Mouse (Mus musculus): Measurements from ENCODE around the gene Esrp2. TPM values are rescaled to one million over a fixed set of nuclear protein-coding genes. Genes with fewer than 3 reads are reported as not detected.

The Esrp2 gene
- polyA plus RNA-seq, 1 experiment from 2014 or later: 1.3 TPM

GRCm38 (mm10) chr8:106140191-106140590, 3.4 kb upstream of the Esrp2 start:
- no peak for ATAC-seq (replicated peaks; ENCODE audit: insufficient number of reproducible peaks, low FRiP score, low TSS enrichment)
- no peak overlapping the region for H3K27ac ChIP-seq (ENCODE audit: low read depth, low read length)
- H3K36me3 ChIP-seq (ENCODE audit: control insufficient read depth, insufficient read depth, low read length): no peaks in the 10 kb centered on the region
- no peak overlapping the region for H3K9ac ChIP-seq (ENCODE audit: low read depth, low read length)
- peaks cover 19% of the 10 kb centered on the region for H3K27me3 ChIP-seq (ENCODE audit: control insufficient read depth, insufficient read depth, low read length)
- H3K4me1 ChIP-seq (ENCODE audit: control insufficient read depth, insufficient read depth, low read length): peaks cover 15% of the 10 kb centered on the region
- no peak overlapping the region for H3K4me2 ChIP-seq
- H3K9me3 ChIP-seq (replicated peaks; ENCODE audit: control insufficient read depth, low read length): no peaks in the 10 kb centered on the region
- 72% methylated on average over 5 of the region's 5 CpGs for WGBS (ENCODE audit: insufficient replicate concordance)
- no peak overlapping the region for H3K4me3 ChIP-seq (ENCODE audit: low read depth, low read length)

DNA sequence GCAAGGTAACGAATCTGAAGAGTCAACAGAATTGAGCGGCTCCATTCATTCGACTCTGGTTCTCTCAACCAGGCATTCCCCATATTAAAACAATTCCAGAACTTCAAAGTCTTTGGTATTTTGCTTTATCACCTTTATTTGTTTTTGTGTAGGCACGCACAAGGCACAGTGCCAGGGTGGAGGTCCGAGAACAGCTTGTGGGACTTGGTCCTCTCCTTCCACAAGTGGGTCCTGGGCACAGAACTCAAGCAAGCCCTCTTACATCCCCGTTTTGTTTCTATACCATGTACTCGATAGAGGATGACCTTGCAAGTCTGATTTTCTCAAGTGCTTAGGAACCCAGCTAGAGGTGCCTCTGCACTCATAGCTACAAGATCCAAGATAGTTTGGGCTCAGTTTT, 1.8 kb upstream of the Esrp2 start:
- peaks cover 35% of the 10 kb centered on the region for H3K27me3 ChIP-seq (ENCODE audit: control insufficient read depth, insufficient read depth, low read length)
- 13% methylated on average over 7 of the region's 7 CpGs for WGBS (ENCODE audit: insufficient replicate concordance)
- ATAC-seq (replicated peaks; ENCODE audit: insufficient number of reproducible peaks, low FRiP score, low TSS enrichment): no peak

GRCm38 (mm10) chr8:106137906-106138477, 1.2 kb upstream of the Esrp2 start:
- H3K9me3 ChIP-seq (replicated peaks; ENCODE audit: control insufficient read depth, low read length): no peaks in the 10 kb centered on the region
- ATAC-seq (replicated peaks; ENCODE audit: insufficient number of reproducible peaks, low FRiP score, low TSS enrichment): peak; percentile 42
- under 1% methylated on average over 24 of the region's 24 CpGs for WGBS (ENCODE audit: insufficient replicate concordance)

More for the DNA sequence above, 1.8 kb upstream of the Esrp2 start:
- Histone ChIP-seq H3K36me3 (ENCODE audit: control insufficient read depth, insufficient read depth, low read length) (no peaks in the 10 kb centered on the region), H3K27ac (ENCODE audit: low read depth, low read length) (no peak overlapping the region; the same call in 1 of the 2 replicates), H3K4me2 (peak overlapping the region; percentile 99), H3K4me3 (ENCODE audit: low read depth, low read length) (peak overlapping the region; percentile 53), H3K9ac (ENCODE audit: low read depth, low read length) (peak overlapping the region; percentile 54), H3K4me1 (ENCODE audit: control insufficient read depth, insufficient read depth, low read length) (peaks cover 15% of the 10 kb centered on the region), H3K9me3 (replicated peaks; ENCODE audit: control insufficient read depth, low read length) (no peaks in the 10 kb centered on the region)

GRCm38 (mm10) chr8:106137218-106137905, 588 bp upstream of the Esrp2 start:
- 4% methylated on average over 22 of the region's 22 CpGs for WGBS (ENCODE audit: insufficient replicate concordance)
- no peaks in the 10 kb centered on the region for H3K36me3 ChIP-seq (ENCODE audit: control insufficient read depth, insufficient read depth, low read length)
- H3K4me1 ChIP-seq (ENCODE audit: control insufficient read depth, insufficient read depth, low read length): peaks cover 15% of the 10 kb centered on the region
- 0 out of 2 replicates have a peak overlapping the region, but pooled peaks have one; percentile 35 for H3K27ac ChIP-seq (ENCODE audit: low read depth, low read length)
- H3K4me3 ChIP-seq (ENCODE audit: low read depth, low read length): peak overlapping the region; percentile 53
- peaks cover 39% of the 10 kb centered on the region for H3K27me3 ChIP-seq (ENCODE audit: control insufficient read depth, insufficient read depth, low read length)
- H3K9ac ChIP-seq (ENCODE audit: low read depth, low read length): peak overlapping the region; percentile 65
- ATAC-seq (replicated peaks; ENCODE audit: insufficient number of reproducible peaks, low FRiP score, low TSS enrichment): no peak
- no peaks in the 10 kb centered on the region for H3K9me3 ChIP-seq (replicated peaks; ENCODE audit: control insufficient read depth, low read length)
- peak overlapping the region; percentile 99 for H3K4me2 ChIP-seq

More at GRCm38 (mm10) chr8:106137906-106138477, 1.2 kb upstream of the Esrp2 start:
- H3K4me2 ChIP-seq: peak overlapping the region; percentile 99
- peak overlapping the region; percentile 53 for H3K4me3 ChIP-seq (ENCODE audit: low read depth, low read length)
- H3K9ac ChIP-seq (ENCODE audit: low read depth, low read length): peak overlapping the region; percentile 54
- peaks cover 15% of the 10 kb centered on the region for H3K4me1 ChIP-seq (ENCODE audit: control insufficient read depth, insufficient read depth, low read length)
- H3K27ac ChIP-seq (ENCODE audit: low read depth, low read length): peak overlapping the region; percentile 35
- peaks cover 36% of the 10 kb centered on the region for H3K27me3 ChIP-seq (ENCODE audit: control insufficient read depth, insufficient read depth, low read length)
- no peaks in the 10 kb centered on the region for H3K36me3 ChIP-seq (ENCODE audit: control insufficient read depth, insufficient read depth, low read length)

DNA sequence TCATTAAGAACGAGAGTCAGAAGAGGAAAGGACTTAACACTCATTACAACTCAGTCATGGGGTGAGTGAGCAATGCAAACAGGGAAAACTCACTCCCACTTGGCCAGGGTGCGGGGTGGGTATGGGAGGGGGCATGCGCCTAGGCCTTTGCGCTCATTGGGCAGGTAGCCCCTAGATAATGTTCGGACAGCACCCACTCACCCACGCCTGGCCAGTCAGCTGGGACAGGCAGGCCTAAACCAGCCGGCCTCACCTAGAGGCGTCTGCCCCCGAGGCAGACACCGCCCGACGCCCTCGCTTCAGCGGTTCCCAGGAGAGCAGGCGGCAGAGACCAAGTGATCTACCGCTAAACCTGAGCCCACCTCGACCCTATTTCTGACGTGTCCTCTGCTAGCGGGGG, 1.1 kb downstream of the Esrp2 start:
- H3K9ac ChIP-seq (ENCODE audit: low read depth, low read length): peak overlapping the region; percentile 65; the same call in 1 of the 2 replicates
- ATAC-seq (replicated peaks; ENCODE audit: insufficient number of reproducible peaks, low FRiP score, low TSS enrichment): no peak

GRCm38 (mm10) chr8:106134751-106135571, 1.8 kb downstream of the Esrp2 start:
- Histone ChIP-seq H3K4me1 (ENCODE audit: control insufficient read depth, insufficient read depth, low read length) (peaks cover 15% of the 10 kb centered on the region), H3K9me3 (replicated peaks; ENCODE audit: control insufficient read depth, low read length) (no peaks in the 10 kb centered on the region), H3K4me2 (no peak overlapping the region; the same call in 1 of the 2 replicates), H3K9ac (ENCODE audit: low read depth, low read length) (no peak overlapping the region), H3K36me3 (ENCODE audit: control insufficient read depth, insufficient read depth, low read length) (peaks cover 8% of the 10 kb centered on the region; the same call in 1 of the 2 replicates), H3K27ac (ENCODE audit: low read depth, low read length) (no peak overlapping the region), H3K27me3 (ENCODE audit: control insufficient read depth, insufficient read depth, low read length) (peaks cover 39% of the 10 kb centered on the region), H3K4me3 (ENCODE audit: low read depth, low read length) (peak overlapping the region; percentile 5; the same call in 1 of the 2 replicates)
- 18% methylated on average over 14 of the region's 14 CpGs for WGBS (ENCODE audit: insufficient replicate concordance)
- ATAC-seq (replicated peaks; ENCODE audit: insufficient number of reproducible peaks, low FRiP score, low TSS enrichment): no peak

More for the DNA sequence above, 1.1 kb downstream of the Esrp2 start:
- Histone ChIP-seq H3K4me3 (ENCODE audit: low read depth, low read length) (peak overlapping the region; percentile 53), H3K27ac (ENCODE audit: low read depth, low read length) (no peak overlapping the region), H3K27me3 (ENCODE audit: control insufficient read depth, insufficient read depth, low read length) (peaks cover 39% of the 10 kb centered on the region), H3K9me3 (replicated peaks; ENCODE audit: control insufficient read depth, low read length) (no peaks in the 10 kb centered on the region), H3K36me3 (ENCODE audit: control insufficient read depth, insufficient read depth, low read length) (peaks cover 7% of the 10 kb centered on the region; the same call in 1 of the 2 replicates), H3K4me1 (ENCODE audit: control insufficient read depth, insufficient read depth, low read length) (peaks cover 15% of the 10 kb centered on the region), H3K4me2 (peak overlapping the region; percentile 99)
- WGBS (ENCODE audit: insufficient replicate concordance): 3% methylated on average over 19 of the region's 19 CpGs

GRCm38 (mm10) chr8:106133946-106134345, 2.8 kb downstream of the Esrp2 start:
- Histone ChIP-seq H3K27ac (ENCODE audit: low read depth, low read length) (no peak overlapping the region), H3K4me1 (ENCODE audit: control insufficient read depth, insufficient read depth, low read length) (peaks cover 15% of the 10 kb centered on the region), H3K4me2 (no peak overlapping the region), H3K9ac (ENCODE audit: low read depth, low read length) (no peak overlapping the region), H3K36me3 (ENCODE audit: control insufficient read depth, insufficient read depth, low read length) (peaks cover 12% of the 10 kb centered on the region), H3K9me3 (replicated peaks; ENCODE audit: control insufficient read depth, low read length) (no peaks in the 10 kb centered on the region), H3K4me3 (ENCODE audit: low read depth, low read length) (no peak overlapping the region), H3K27me3 (ENCODE audit: control insufficient read depth, insufficient read depth, low read length) (peaks cover 39% of the 10 kb centered on the region)
- 65% methylated on average over 6 of the region's 6 CpGs for whole genome bisulfite sequencing (ENCODE audit: insufficient replicate concordance)
- no peak for ATAC-seq (replicated peaks; ENCODE audit: insufficient number of reproducible peaks, low FRiP score, low TSS enrichment)

DNA sequence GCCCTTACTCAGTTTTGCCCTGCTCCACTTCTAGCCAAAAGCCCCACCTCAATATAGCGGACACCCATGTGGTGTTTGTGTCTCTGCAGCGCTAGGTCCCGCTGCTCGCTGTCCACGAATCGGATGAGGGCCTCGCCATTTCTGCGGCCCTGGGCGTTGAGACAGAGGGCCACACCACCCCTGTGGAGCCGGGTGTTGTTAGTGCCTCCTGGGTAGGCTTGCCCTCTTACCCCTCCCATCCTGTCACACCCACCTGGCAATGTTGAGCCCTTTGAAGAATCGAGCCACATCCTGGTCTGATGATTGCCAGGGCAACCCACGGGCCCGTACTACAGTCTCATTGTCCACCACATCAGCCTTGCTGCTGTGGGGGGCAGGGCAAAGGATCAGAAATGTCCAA, 3.2 kb downstream of the Esrp2 start:
- no peak overlapping the region for H3K4me3 ChIP-seq (ENCODE audit: low read depth, low read length)
- peaks cover 39% of the 10 kb centered on the region for H3K27me3 ChIP-seq (ENCODE audit: control insufficient read depth, insufficient read depth, low read length)

More for the DNA sequence above, 3.2 kb downstream of the Esrp2 start:
- 58% methylated on average over 13 of the region's 13 CpGs for WGBS (ENCODE audit: insufficient replicate concordance)
- Histone ChIP-seq H3K27ac (ENCODE audit: low read depth, low read length) (no peak overlapping the region), H3K4me2 (no peak overlapping the region), H3K9ac (ENCODE audit: low read depth, low read length) (no peak overlapping the region), H3K9me3 (replicated peaks; ENCODE audit: control insufficient read depth, low read length) (no peaks in the 10 kb centered on the region), H3K4me1 (ENCODE audit: control insufficient read depth, insufficient read depth, low read length) (peaks cover 15% of the 10 kb centered on the region), H3K36me3 (ENCODE audit: control insufficient read depth, insufficient read depth, low read length) (peaks cover 14% of the 10 kb centered on the region)
- ATAC-seq (replicated peaks; ENCODE audit: insufficient number of reproducible peaks, low FRiP score, low TSS enrichment): no peak

All from heart, embryonic 11.5 days (tissue).